In genomic region chr2:139717772-139718171, GRCm38 (mm10) we compare ENCODE assay signal across 26 mouse cellular contexts. TPM values are rescaled to one million over a fixed set of nuclear protein-coding genes. Genes with fewer than 3 reads are reported as not detected.
DNase-seq lines count a peak whose midpoint lies in the region; ATAC-seq and TF ChIP-seq lines count a peak whose summit lies in the region.
"Had no signal": no experiment of that assay in that cellular context is flagged by ENCODE, and none has a peak within 500 bp of the region (broad histone marks: within the 10 kb centered on the region; RNA-seq: fewer than 3 reads in every experiment).

No protein-coding gene starts in this region.

- TF ChIP-seq POLR2A in kidney, adult 2 months (IDR thresholded peaks at IDR 0.05; ENCODE audit: low read depth, low read length), result no peak

- 36% methylated on average over 1 of the region's 1 CpGs for WGBS in heart, embryonic 12.5 days
- WGBS in kidney, adult 2 months, result 14% methylated on average over 1 of the region's 1 CpGs

- no peaks in the 10 kb centered on the region for H3K27me3 ChIP-seq in heart, embryonic 12.5 days (replicated peaks)
- no peaks in the 10 kb centered on the region for H3K27me3 ChIP-seq in kidney, adult 2 months (replicated peaks; ENCODE audit: control insufficient read depth, insufficient read depth, low read length)
- H3K27me3 ChIP-seq: forebrain, embryonic 13.5 days; heart, embryonic 15.5 days had no signal

- H3K4me3 ChIP-seq in heart, embryonic 12.5 days, result no peak overlapping the region
- H3K4me3 ChIP-seq in kidney, adult 2 months (ENCODE audit: insufficient read depth, low read depth, low read length), result no peak overlapping the region
- H3K4me3 ChIP-seq: forebrain, embryonic 10.5 days; forebrain, embryonic 13.5 days; heart, adult 2 months; heart, embryonic 15.5 days had no signal

- no peak overlapping the region for H3K9ac ChIP-seq in heart, embryonic 12.5 days
- H3K9ac ChIP-seq: forebrain, embryonic 13.5 days; heart, embryonic 15.5 days; hindbrain, embryonic 14.5 days had no signal

- peaks cover 3% of the 10 kb centered on the region; the same call in 1 of the 2 replicates for H3K9me3 ChIP-seq in heart, embryonic 12.5 days (replicated peaks)
- H3K9me3 ChIP-seq: forebrain, embryonic 10.5 days; forebrain, embryonic 13.5 days; heart, embryonic 15.5 days had no signal

- ATAC-seq in heart, embryonic 12.5 days (ENCODE audit: insufficient number of reproducible peaks, low FRiP score), result 0 out of 2 replicates have a peak, but pooled peaks have one; percentile 53
- ATAC-seq: forebrain, embryonic 13.5 days; forebrain, embryonic 16.5 days; hindbrain, postnatal 0 days; inflammation-experienced regulatory T-cells, adult 6 months; intestine, embryonic 16.5 days had no signal

- H3K27ac ChIP-seq in heart, embryonic 12.5 days (ENCODE audit: poor library complexity, severe bottlenecking), result no peak overlapping the region
- no peak overlapping the region for H3K27ac ChIP-seq in kidney, adult 2 months (ENCODE audit: insufficient read depth, low read depth, low read length)
- H3K27ac ChIP-seq: forebrain, embryonic 10.5 days; forebrain, embryonic 13.5 days; heart, adult 2 months; heart, embryonic 15.5 days; hindbrain, embryonic 14.5 days; hindbrain, postnatal 0 days had no signal

- intact Hi-C loops in heart, postnatal 14 days (cut with DNase I), result no loop called here

- peaks cover 4% of the 10 kb centered on the region; the same call in 1 of the 2 replicates for H3K4me1 ChIP-seq in heart, embryonic 12.5 days (replicated peaks)
- no peaks in the 10 kb centered on the region for H3K4me1 ChIP-seq in kidney, adult 2 months (ENCODE audit: control insufficient read depth, insufficient read depth, low read length)
- H3K4me1 ChIP-seq: forebrain, embryonic 10.5 days; forebrain, embryonic 13.5 days; heart, embryonic 15.5 days had no signal

- TF ChIP-seq CTCF in kidney, adult 2 months (conservative IDR thresholded peaks at IDR 0.05; ENCODE audit: insufficient read depth, insufficient read length, low read depth, low read length), result no peak

- H3K36me3 ChIP-seq in heart, embryonic 12.5 days, result no peaks in the 10 kb centered on the region
- no peaks in the 10 kb centered on the region for H3K36me3 ChIP-seq in kidney, adult 2 months (ENCODE audit: control insufficient read depth, insufficient read depth, low read length)
- H3K36me3 ChIP-seq: forebrain, embryonic 10.5 days; heart, embryonic 15.5 days had no signal

- no peak for DNase-seq in heart, postnatal 14 days
- DNase-seq in kidney, adult 2 months, result peak; percentile 5
- no peak for DNase-seq in kidney, adult 11 months
- DNase-seq in R1 (ENCODE audit: low read depth, low spot score), result peak; percentile 87
- DNase-seq in thymus, postnatal 0 days (ENCODE audit: low spot score), result no peak
- DNase-seq: adrenal gland, postnatal 10 days; adrenal gland, postnatal 36 days; cerebellum, adult 18-20 months; cerebellum, adult 9-10 months; cerebellum, postnatal 14 days; gastrocnemius, postnatal 10 days; gastrocnemius, postnatal 36 days; heart, adult 2 months; heart, postnatal 36 days had no signal

- H3K4me2 ChIP-seq in heart, embryonic 12.5 days, result no peak overlapping the region
- H3K4me2 ChIP-seq: forebrain, embryonic 13.5 days; heart, embryonic 11.5 days; heart, embryonic 15.5 days; hindbrain, embryonic 14.5 days had no signal

RNA-seq across cellular contexts. Expression of gene Ism1, which starts 39.8 kb away (rescaled TPM):
- 0.47 and 0.64 TPM in 2 replicates for polyA plus RNA-seq in heart, embryonic 12.5 days (2016; fragmentation: Nextera tagmentation; extraction: Ambion mirVana)
- total RNA-seq in heart, postnatal 14 days (2021), result under 1 TPM; 0.79 to 0.83 TPM
- polyA plus RNA-seq in kidney, adult 2 months (2012; rRNA removed), result 0.67 and 0.90 TPM in 2 replicates
- 0.12 and 0.13 TPM in 2 replicates for polyA plus RNA-seq in thymus, postnatal 0 days (2015; fragmentation: Nextera tagmentation; extraction: Ambion mirVana)
- total RNA-seq: granulocyte monocyte progenitor cell, adult 5-6 weeks; MEL had no signal

Comparison
In these comparisons a context has a peak if more than half of its experiments do, and no peak if none do; other contexts are left out.
1. DNase-seq: peak in kidney, adult 2 months (single experiment) and R1 (single experiment); none in heart, postnatal 14 days (0 of 2), kidney, adult 11 months (single experiment) and thymus, postnatal 0 days (single experiment).